Mouse (Mus musculus): Measurements from ENCODE around the gene Rpl32. TPM values are rescaled to one million over a fixed set of nuclear protein-coding genes. Genes with fewer than 3 reads are reported as not detected.

Gene Rpl32
- polyA plus RNA-seq, 1 experiment from 2014 or later: 2,081 TPM

GRCm38 (mm10) chr6:115808196-115808487 is 405 bp downstream of the Rpl32 start:
- Histone ChIP-seq H3K9ac (peak overlapping the region; percentile 95), H3K27ac (peak overlapping the region; percentile 89), H3K4me2 (peak overlapping the region; percentile 84), H3K27me3 (no peaks in the 10 kb centered on the region), H3K4me3 (peak overlapping the region; percentile 83), H3K36me3 (peaks cover 39% of the 10 kb centered on the region), H3K4me1 (peaks cover 21% of the 10 kb centered on the region), H3K9me3 (no peaks in the 10 kb centered on the region)
- WGBS: under 1% methylated on average over 22 of the region's 22 CpGs
- no peak for ATAC-seq (ENCODE audit: borderline replicate concordance, extremely low read depth, low FRiP score, low TSS enrichment)

- no peaks in the 10 kb centered on the region for H3K27me3 ChIP-seq
- H3K27ac ChIP-seq: peak overlapping the region; percentile 89
- peak overlapping the region; percentile 83 for H3K4me3 ChIP-seq
- H3K9ac ChIP-seq: peak overlapping the region; percentile 95
- 3% methylated on average over 15 of the region's 15 CpGs for WGBS
- H3K9me3 ChIP-seq: no peaks in the 10 kb centered on the region
- peak overlapping the region; percentile 84 for H3K4me2 ChIP-seq
- ATAC-seq (ENCODE audit: borderline replicate concordance, extremely low read depth, low FRiP score, low TSS enrichment): no peak
- H3K36me3 ChIP-seq: peaks cover 40% of the 10 kb centered on the region
- peaks cover 21% of the 10 kb centered on the region for H3K4me1 ChIP-seq
Measured at GRCm38 (mm10) chr6:115807464-115808195, 917 bp downstream of the Rpl32 start.

GRCm38 (mm10) chr6:115804432-115805192 is 3.9 kb downstream of the Rpl32 start:
- Histone ChIP-seq H3K4me2 (no peak overlapping the region), H3K4me3 (no peak overlapping the region), H3K9ac (0 out of 2 replicates have a peak overlapping the region, but pooled peaks have one; percentile 4), H3K36me3 (peaks cover 65% of the 10 kb centered on the region), H3K27ac (no peak overlapping the region), H3K27me3 (no peaks in the 10 kb centered on the region), H3K4me1 (peaks cover 21% of the 10 kb centered on the region), H3K9me3 (no peaks in the 10 kb centered on the region)
- WGBS: 58% methylated on average over 10 of the region's 10 CpGs
- no peak for ATAC-seq (ENCODE audit: borderline replicate concordance, extremely low read depth, low FRiP score, low TSS enrichment)

GRCm38 (mm10) chr6:115803541-115804382 is 4.8 kb downstream of the Rpl32 start:
- Histone ChIP-seq H3K9me3 (no peaks in the 10 kb centered on the region), H3K4me2 (no peak overlapping the region), H3K36me3 (peaks cover 73% of the 10 kb centered on the region), H3K9ac (0 out of 2 replicates have a peak overlapping the region, but pooled peaks have one; percentile 4), H3K4me3 (no peak overlapping the region), H3K27me3 (no peaks in the 10 kb centered on the region), H3K4me1 (peaks cover 21% of the 10 kb centered on the region), H3K27ac (0 out of 2 replicates have a peak overlapping the region, but pooled peaks have one; percentile 13)
- peak; percentile 32; the same call in 1 of the 2 replicates for ATAC-seq (ENCODE audit: borderline replicate concordance, extremely low read depth, low FRiP score, low TSS enrichment)
- WGBS: 37% methylated on average over 16 of the region's 16 CpGs

GRCm38 (mm10) chr6:115801811-115802210 is 6.7 kb downstream of the Rpl32 start:
- 75% methylated on average over 3 of the region's 3 CpGs for WGBS
- no peak overlapping the region for H3K4me3 ChIP-seq
- ATAC-seq (ENCODE audit: borderline replicate concordance, extremely low read depth, low FRiP score, low TSS enrichment): no peak
- peaks cover 15% of the 10 kb centered on the region for H3K4me1 ChIP-seq
- H3K9me3 ChIP-seq: no peaks in the 10 kb centered on the region
- peaks cover 85% of the 10 kb centered on the region for H3K36me3 ChIP-seq
- H3K27ac ChIP-seq: no peak overlapping the region
- no peak overlapping the region for H3K4me2 ChIP-seq
- no peaks in the 10 kb centered on the region for H3K27me3 ChIP-seq
- H3K9ac ChIP-seq: no peak overlapping the region

- peaks cover 88% of the 10 kb centered on the region for H3K36me3 ChIP-seq
- 84% methylated on average over 21 of the region's 21 CpGs for WGBS
- H3K4me2 ChIP-seq: no peak overlapping the region
Measured at GRCm38 (mm10) chr6:115792691-115793215, 15.8 kb downstream of the Rpl32 start.

GRCm38 (mm10) chr6:115791842-115792686 is 16.5 kb downstream of the Rpl32 start:
- Histone ChIP-seq H3K9me3 (no peaks in the 10 kb centered on the region), H3K4me1 (peaks cover 7% of the 10 kb centered on the region), H3K27ac (no peak overlapping the region), H3K4me3 (no peak overlapping the region), H3K36me3 (peaks cover 85% of the 10 kb centered on the region), H3K9ac (no peak overlapping the region), H3K4me2 (no peak overlapping the region), H3K27me3 (no peaks in the 10 kb centered on the region)
- 70% methylated on average over 34 of the region's 34 CpGs for WGBS
- peak; percentile 66 for ATAC-seq (ENCODE audit: borderline replicate concordance, extremely low read depth, low FRiP score, low TSS enrichment)

More at GRCm38 (mm10) chr6:115792691-115793215, 15.8 kb downstream of the Rpl32 start:
- no peak overlapping the region for H3K4me3 ChIP-seq
- no peaks in the 10 kb centered on the region for H3K27me3 ChIP-seq
- ATAC-seq (ENCODE audit: borderline replicate concordance, extremely low read depth, low FRiP score, low TSS enrichment): no peak
- H3K27ac ChIP-seq: no peak overlapping the region
- H3K4me1 ChIP-seq: peaks cover 7% of the 10 kb centered on the region
- H3K9ac ChIP-seq: no peak overlapping the region
- no peaks in the 10 kb centered on the region for H3K9me3 ChIP-seq

GRCm38 (mm10) chr6:115791016-115791415 is 17.5 kb downstream of the Rpl32 start:
- Histone ChIP-seq H3K27me3 (no peaks in the 10 kb centered on the region), H3K9me3 (no peaks in the 10 kb centered on the region), H3K9ac (no peak overlapping the region), H3K4me1 (peaks cover 7% of the 10 kb centered on the region), H3K36me3 (peaks cover 91% of the 10 kb centered on the region), H3K4me2 (no peak overlapping the region), H3K27ac (no peak overlapping the region), H3K4me3 (no peak overlapping the region)
- 70% methylated on average over 10 of the region's 10 CpGs for WGBS
- ATAC-seq (ENCODE audit: borderline replicate concordance, extremely low read depth, low FRiP score, low TSS enrichment): no peak

GRCm38 (mm10) chr6:115782781-115783180 is 25.8 kb downstream of the Rpl32 start:
- Histone ChIP-seq H3K9ac (no peak overlapping the region), H3K36me3 (peaks cover 80% of the 10 kb centered on the region), H3K4me3 (no peak overlapping the region), H3K27ac (no peak overlapping the region), H3K27me3 (no peaks in the 10 kb centered on the region), H3K4me1 (no peaks in the 10 kb centered on the region), H3K9me3 (no peaks in the 10 kb centered on the region), H3K4me2 (no peak overlapping the region)
- 86% methylated on average over 3 of the region's 3 CpGs for WGBS
- no peak for ATAC-seq (ENCODE audit: borderline replicate concordance, extremely low read depth, low FRiP score, low TSS enrichment)

GRCm38 (mm10) chr6:115776363-115776762 is 32.2 kb downstream of the Rpl32 start:
- Histone ChIP-seq H3K4me1 (peaks cover 25% of the 10 kb centered on the region), H3K27me3 (no peaks in the 10 kb centered on the region), H3K36me3 (peaks cover 22% of the 10 kb centered on the region), H3K4me2 (peak overlapping the region; percentile 74), H3K27ac (peak overlapping the region; percentile 79; the same call in 1 of the 2 replicates), H3K9ac (peak overlapping the region; percentile 34), H3K9me3 (no peaks in the 10 kb centered on the region), H3K4me3 (peak overlapping the region; percentile 74)
- ATAC-seq (ENCODE audit: borderline replicate concordance, extremely low read depth, low FRiP score, low TSS enrichment): no peak
- WGBS: 11% methylated on average over 9 of the region's 9 CpGs
